Mouse (Mus musculus): ENCODE results near the gene Angpt4.

The Angpt4 gene

GRCm38 (mm10) chr2:151910919-151911500 lies at the start of gene Angpt4:
Angpt4 (plus strand) TSS chr2:151911210.
- DNase-seq (ENCODE audit: extremely low spot score, low spot score): no peak

- no peak for DNase-seq (ENCODE audit: extremely low spot score, low spot score)
These were observed 48.7 kb upstream of the Angpt4 start for GRCm38 (mm10) chr2:151862257-151862810.

- DNase-seq (ENCODE audit: extremely low spot score, low spot score): no peak
These were observed 46.1 kb upstream of the Angpt4 start for GRCm38 (mm10) chr2:151864941-151865340.

GRCm38 (mm10) chr2:151866487-151866886 lies 44.5 kb upstream of the Angpt4 start:
- peak; percentile 60 for DNase-seq (ENCODE audit: extremely low spot score, low spot score)

- no peak for DNase-seq (ENCODE audit: extremely low spot score, low spot score)
These were observed 42.8 kb upstream of the Angpt4 start for GRCm38 (mm10) chr2:151868196-151868595.

- no peak for DNase-seq (ENCODE audit: extremely low spot score, low spot score)
These were observed 36.5 kb upstream of the Angpt4 start for GRCm38 (mm10) chr2:151874551-151874950.

GRCm38 (mm10) chr2:151876012-151876485 lies 35.0 kb upstream of the Angpt4 start:
- DNase-seq (ENCODE audit: extremely low spot score, low spot score): peak; percentile 72

GRCm38 (mm10) chr2:151878645-151879044 lies 32.4 kb upstream of the Angpt4 start:
- DNase-seq (ENCODE audit: extremely low spot score, low spot score): no peak

GRCm38 (mm10) chr2:151879760-151880159 lies 31.2 kb upstream of the Angpt4 start:
- no peak for DNase-seq (ENCODE audit: extremely low spot score, low spot score)

- no peak for DNase-seq (ENCODE audit: extremely low spot score, low spot score)
These were observed 20.0 kb upstream of the Angpt4 start for GRCm38 (mm10) chr2:151891031-151891430.

GRCm38 (mm10) chr2:151893122-151893774 lies 17.8 kb upstream of the Angpt4 start:
- no peak for DNase-seq (ENCODE audit: extremely low spot score, low spot score)

GRCm38 (mm10) chr2:151894209-151894980 lies 16.6 kb upstream of the Angpt4 start:
- DNase-seq (ENCODE audit: extremely low spot score, low spot score): no peak

- DNase-seq (ENCODE audit: extremely low spot score, low spot score): no peak
These were observed 15.1 kb upstream of the Angpt4 start for GRCm38 (mm10) chr2:151895911-151896310.

- no peak for DNase-seq (ENCODE audit: extremely low spot score, low spot score)
These were observed 12.9 kb upstream of the Angpt4 start for GRCm38 (mm10) chr2:151898106-151898505.

GRCm38 (mm10) chr2:151900845-151901244 lies 10.2 kb upstream of the Angpt4 start:
- no peak for DNase-seq (ENCODE audit: extremely low spot score, low spot score)

- no peak for DNase-seq (ENCODE audit: extremely low spot score, low spot score)
These were observed 7.7 kb upstream of the Angpt4 start for GRCm38 (mm10) chr2:151903267-151903666.

- no peak for DNase-seq (ENCODE audit: extremely low spot score, low spot score)
These were observed 7.1 kb upstream of the Angpt4 start for GRCm38 (mm10) chr2:151903933-151904332.

GRCm38 (mm10) chr2:151904636-151905035 lies 6.4 kb upstream of the Angpt4 start:
- DNase-seq (ENCODE audit: extremely low spot score, low spot score): no peak

GRCm38 (mm10) chr2:151907020-151907419 lies 4.0 kb upstream of the Angpt4 start:
- no peak for DNase-seq (ENCODE audit: extremely low spot score, low spot score)

GRCm38 (mm10) chr2:151909386-151909785 lies 1.6 kb upstream of the Angpt4 start:
- DNase-seq (ENCODE audit: extremely low spot score, low spot score): no peak

GRCm38 (mm10) chr2:151910498-151910897 lies 512 bp upstream of the Angpt4 start:
- DNase-seq (ENCODE audit: extremely low spot score, low spot score): no peak

GRCm38 (mm10) chr2:151911751-151912150 lies 741 bp downstream of the Angpt4 start:
- DNase-seq (ENCODE audit: extremely low spot score, low spot score): no peak

Data from neural tube, embryonic 10.5 days (tissue).